Mouse (Mus musculus) limb, embryonic 11.5 days (tissue): ENCODE results near the gene Slc31a2. TPM values are rescaled to one million over a fixed set of nuclear protein-coding genes. Genes with fewer than 3 reads are reported as not detected.

Source experiments
- ATAC-seq: fragments of 200-750 bp; cut with Nextera tagmentation; 2 replicates; pipeline ENCODE4 v1.8.0; 2017; ENCODE audit warnings: low read depth; ENCODE audit not compliant: insufficient number of reproducible peaks, low FRiP score, low TSS enrichment
- DNase-seq: peaks from one replicate; pipeline ENCODE4 v3.0.0-alpha.2; 2015; ENCODE audit warnings: low spot score
- H3K27ac ChIP-seq: fragments of 300-500 bp; sonication (generic); replicated peaks from 2 replicates; pipeline ENCODE4 v1.5.1; 2014; ENCODE audit warnings: low read depth, mild to moderate bottlenecking, low read length
- H3K27me3 ChIP-seq: fragments of 300-500 bp; sonication (generic); 2 replicates; pipeline ENCODE4 v1.6.1; 2014; ENCODE audit warnings: mild to moderate bottlenecking, low read length, mixed read lengths; ENCODE audit not compliant: control insufficient read depth, insufficient read depth
- H3K36me3 ChIP-seq: fragments of 300-500 bp; sonication (generic); 2 replicates; pipeline ENCODE4 v1.6.1; 2014; ENCODE audit warnings: mild to moderate bottlenecking, low read length, moderate library complexity, mixed read lengths; ENCODE audit not compliant: control insufficient read depth, insufficient read depth
- H3K4me1 ChIP-seq: fragments of 300-500 bp; sonication (generic); 2 replicates; pipeline ENCODE4 v1.6.1; 2014; ENCODE audit warnings: low read length, mixed read lengths; ENCODE audit not compliant: control insufficient read depth, insufficient read depth
- H3K4me2 ChIP-seq: fragments of 300-500 bp; sonication (generic); 2 replicates; pipeline ENCODE4 v1.6.1; 2014; ENCODE audit warnings: low read depth, mild to moderate bottlenecking, moderate library complexity; ENCODE audit not compliant: severe bottlenecking
- H3K4me3 ChIP-seq: fragments of 300-500 bp; sonication (generic); 2 replicates; pipeline ENCODE4 v1.5.1; 2014; ENCODE audit warnings: low read depth, low read length
- H3K9ac ChIP-seq: fragments of 300-500 bp; sonication (generic); 2 replicates; pipeline ENCODE4 v1.6.1; 2014; ENCODE audit warnings: mild to moderate bottlenecking, low read length
- H3K9me3 ChIP-seq: fragments of 300-500 bp; sonication (generic); 2 replicates; pipeline ENCODE4 v1.6.1; 2016; ENCODE audit warnings: low read length; ENCODE audit not compliant: control insufficient read depth
- WGBS: fragments of 180-500 bp; shearing (Covaris S2); extraction: QIAGEN DNeasy Blood & Tissue Kit; methylation state at CpG from one replicate; pipeline ENCODE4 v1.1.7; 2014; 5-methylcytosine and 5-hydroxymethylcytosine counted together
- polyA plus RNA-seq: library from polyadenylated mRNA; unstranded; fragments of >200 nt; fragmentation: Nextera tagmentation; extraction: Ambion mirVana; gene quantifications from 2 replicates; pipeline ENCODE4 v1.2.1, GENCODE M21; 2014

Gene Slc31a2
- polyA plus RNA-seq, 1 experiment from 2014 or later = 11.3 TPM

- ATAC-seq = no peak
These were observed 76.2 kb downstream of the Slc31a2 start for GRCm38 (mm10) chr4:62338536-62338935.

GRCm38 (mm10) chr4:62344000-62344399 lies 81.6 kb downstream of the Slc31a2 start:
- DNase-seq = no peak
- no peak overlapping the region for H3K27ac ChIP-seq
- no peak for ATAC-seq
- H3K4me1 ChIP-seq = no peaks in the 10 kb centered on the region
- WGBS = 86% methylated on average over 1 of the region's 1 CpGs
- H3K4me3 ChIP-seq = no peak overlapping the region
- H3K9me3 ChIP-seq = no peaks in the 10 kb centered on the region
- no peaks in the 10 kb centered on the region; the same call in 1 of the 2 replicates for H3K36me3 ChIP-seq
- no peaks in the 10 kb centered on the region for H3K27me3 ChIP-seq
- H3K9ac ChIP-seq = no peak overlapping the region
- no peak overlapping the region for H3K4me2 ChIP-seq

More at GRCm38 (mm10) chr4:62338536-62338935, 76.2 kb downstream of the Slc31a2 start:
- no peak overlapping the region for H3K4me2 ChIP-seq
- H3K27ac ChIP-seq = no peak overlapping the region
- no peak for DNase-seq
- no peak overlapping the region for H3K9ac ChIP-seq
- H3K27me3 ChIP-seq = no peaks in the 10 kb centered on the region
- peaks cover 2% of the 10 kb centered on the region for H3K36me3 ChIP-seq
- H3K9me3 ChIP-seq = no peaks in the 10 kb centered on the region
- H3K4me1 ChIP-seq = no peaks in the 10 kb centered on the region
- 90% methylated on average over 5 of the region's 5 CpGs for WGBS
- H3K4me3 ChIP-seq = no peak overlapping the region

GRCm38 (mm10) chr4:62345827-62346226 lies 83.5 kb downstream of the Slc31a2 start:
- no peaks in the 10 kb centered on the region for H3K27me3 ChIP-seq
- H3K36me3 ChIP-seq = no peaks in the 10 kb centered on the region
- no peak overlapping the region for H3K4me3 ChIP-seq
- no peak overlapping the region for H3K4me2 ChIP-seq
- DNase-seq (no peak), ATAC-seq (no peak)
- no peak overlapping the region for H3K27ac ChIP-seq
- H3K9me3 ChIP-seq = no peaks in the 10 kb centered on the region
- WGBS = 79% methylated on average over 4 of the region's 4 CpGs
- H3K9ac ChIP-seq = no peak overlapping the region
- no peaks in the 10 kb centered on the region for H3K4me1 ChIP-seq

GRCm38 (mm10) chr4:62347605-62348328 lies 85.4 kb downstream of the Slc31a2 start:
- no peak for DNase-seq

More at GRCm38 (mm10) chr4:62347605-62348328, 85.4 kb downstream of the Slc31a2 start:
- Histone ChIP-seq H3K4me2 (no peak overlapping the region), H3K4me3 (no peak overlapping the region), H3K27ac (no peak overlapping the region), H3K36me3 (no peaks in the 10 kb centered on the region), H3K9ac (no peak overlapping the region), H3K9me3 (no peaks in the 10 kb centered on the region), H3K27me3 (no peaks in the 10 kb centered on the region), H3K4me1 (no peaks in the 10 kb centered on the region)
- 83% methylated on average over 9 of the region's 9 CpGs for WGBS
- ATAC-seq = no peak

Other genes with a start within 250 kb of the Slc31a2 start
- gene Mup20, start 208.4 kb upstream of the Slc31a2 start, polyA plus RNA-seq = not detected in 2 replicates
- gene Mup3, start 175.2 kb upstream of the Slc31a2 start, polyA plus RNA-seq = not detected in 2 replicates
- not detected in 2 replicates for gene Mup21, start 111.7 kb upstream of the Slc31a2 start, polyA plus RNA-seq
- gene Zfp37, start 31.5 kb upstream of the Slc31a2 start, polyA plus RNA-seq = 24.1 and 24.9 TPM in 2 replicates
- 19.9 and 22.2 TPM in 2 replicates for gene Fkbp15, start 98.0 kb downstream of the Slc31a2 start, polyA plus RNA-seq
- 43.2 and 44.7 TPM in 2 replicates for gene Slc31a1, start 98.2 kb downstream of the Slc31a2 start, polyA plus RNA-seq
- 223 and 254 TPM in 2 replicates for gene Cdc26, start 146.1 kb downstream of the Slc31a2 start, polyA plus RNA-seq
- gene Prpf4, start 146.2 kb downstream of the Slc31a2 start, polyA plus RNA-seq = 36.6 and 37.3 TPM in 2 replicates
- gene Rnf183, start 172.7 kb downstream of the Slc31a2 start, polyA plus RNA-seq = not detected in 2 replicates
- gene Wdr31, start 208.3 kb downstream of the Slc31a2 start, polyA plus RNA-seq = 7.6 and 8.1 TPM in 2 replicates
- 0.91 and 1.2 TPM in 2 replicates for gene Bspry, start 217.5 kb downstream of the Slc31a2 start, polyA plus RNA-seq
- gene Hdhd3, start 240.9 kb downstream of the Slc31a2 start, polyA plus RNA-seq = 16.5 TPM in 2 replicates